Mouse (Mus musculus) CH12F3 (cell line): Measurements from ENCODE around the gene Gadd45a.
"Not testable (repeated sequence)": the region's sequence is repeated elsewhere in the genome, so short reads cannot be mapped to it uniquely, and the experiment has no call there.

Experiments used
- in situ Hi-C: fragments of 300-500 bp; cut with MboI; formaldehyde crosslinking; loops from 2 replicates; pipeline ENCODE4 v1.14.3; 2020; ENCODE audit warnings: low sequenced_read_pairs

Gadd45a gene

DNA sequence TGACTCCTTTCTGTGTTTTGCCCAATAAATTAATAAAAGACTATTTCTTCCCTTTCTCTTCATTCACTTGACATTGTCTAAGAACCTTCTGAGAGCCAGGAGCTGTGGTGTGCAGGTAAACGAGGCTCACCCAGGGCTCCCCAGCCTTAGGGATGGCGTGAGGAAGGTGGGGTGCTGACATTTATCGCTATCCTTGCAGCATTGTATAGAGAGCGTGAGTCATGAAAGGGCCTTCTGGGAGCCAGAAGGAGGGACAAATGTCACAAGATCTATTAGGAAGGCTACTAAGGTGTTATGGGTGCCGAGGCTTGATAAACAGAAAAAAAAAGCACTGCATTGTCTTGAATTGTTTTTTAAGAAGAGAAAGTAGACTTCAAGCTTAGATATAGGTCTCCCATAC, 15.9 kb downstream of the Gadd45a start:
- in situ Hi-C loops, result no loop called here

DNA sequence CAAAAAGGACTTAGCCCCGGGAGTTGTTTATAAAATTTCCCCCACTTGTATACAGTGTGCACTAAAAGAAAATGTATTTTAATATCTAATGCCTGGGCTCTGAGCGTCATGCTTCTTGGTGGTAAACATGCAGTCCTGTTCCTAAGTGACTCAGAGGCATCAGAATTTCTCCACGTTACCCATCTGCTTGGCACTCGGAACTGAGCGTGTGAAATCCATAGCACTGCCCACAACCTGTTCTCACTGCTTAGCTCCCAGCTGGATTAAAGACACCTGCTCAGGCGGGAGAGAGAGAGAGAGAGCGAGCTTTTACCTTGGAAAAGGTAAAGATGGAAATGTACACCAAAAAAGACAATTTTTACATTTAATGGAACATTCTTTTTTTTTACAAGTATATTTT, 18.3 kb downstream of the Gadd45a start:
- in situ Hi-C loops, result not testable (repeated sequence)

DNA sequence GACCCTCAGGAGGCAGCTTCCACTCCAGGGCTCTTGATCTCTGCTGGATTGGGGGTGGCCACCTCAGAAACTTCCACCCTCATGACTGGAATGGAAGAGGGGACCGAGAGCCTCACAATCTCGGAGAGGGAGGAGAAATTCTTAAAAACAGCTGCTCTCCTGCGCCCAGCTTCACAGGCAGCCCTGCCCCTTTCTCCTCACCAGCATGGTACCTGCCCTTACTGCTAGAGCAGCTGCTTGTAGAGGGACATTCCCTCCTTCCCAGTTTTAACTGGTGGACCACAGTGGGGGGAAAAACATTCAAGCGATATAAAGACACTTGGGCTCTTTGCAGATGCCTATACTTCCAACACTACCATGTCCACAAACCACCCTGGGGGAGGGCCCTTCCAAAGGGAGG, 18.9 kb downstream of the Gadd45a start:
- in situ Hi-C loops, result no loop called here

DNA sequence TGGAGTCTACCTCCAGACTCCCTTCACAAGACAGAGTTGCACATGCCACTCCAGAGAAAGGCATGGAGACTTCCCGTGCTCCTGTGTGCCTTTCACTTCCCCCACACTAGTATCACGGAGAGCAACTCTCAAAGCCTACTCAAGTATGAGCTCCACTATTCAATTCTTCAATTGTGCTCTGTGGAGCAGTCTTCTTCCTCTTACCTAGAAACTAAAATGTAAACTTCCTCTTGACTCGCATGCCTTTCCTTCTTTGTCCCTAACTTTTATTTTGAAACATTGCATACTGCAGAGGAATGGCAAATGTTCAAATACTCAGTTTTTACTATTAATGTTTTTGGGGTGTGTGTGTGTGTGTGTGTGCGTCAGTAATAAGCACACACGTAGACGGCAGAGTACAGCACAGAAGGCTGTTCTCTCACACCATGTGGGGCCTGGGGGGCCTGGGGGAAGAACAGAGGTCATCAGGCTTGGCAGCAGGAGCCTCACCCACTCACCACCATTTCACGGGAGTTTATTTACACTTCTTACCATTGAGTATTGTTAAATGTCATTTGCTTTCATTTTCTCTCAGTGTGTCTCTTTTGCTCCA, 20.6 kb downstream of the Gadd45a start:
- in situ Hi-C loops, result no loop called here

DNA sequence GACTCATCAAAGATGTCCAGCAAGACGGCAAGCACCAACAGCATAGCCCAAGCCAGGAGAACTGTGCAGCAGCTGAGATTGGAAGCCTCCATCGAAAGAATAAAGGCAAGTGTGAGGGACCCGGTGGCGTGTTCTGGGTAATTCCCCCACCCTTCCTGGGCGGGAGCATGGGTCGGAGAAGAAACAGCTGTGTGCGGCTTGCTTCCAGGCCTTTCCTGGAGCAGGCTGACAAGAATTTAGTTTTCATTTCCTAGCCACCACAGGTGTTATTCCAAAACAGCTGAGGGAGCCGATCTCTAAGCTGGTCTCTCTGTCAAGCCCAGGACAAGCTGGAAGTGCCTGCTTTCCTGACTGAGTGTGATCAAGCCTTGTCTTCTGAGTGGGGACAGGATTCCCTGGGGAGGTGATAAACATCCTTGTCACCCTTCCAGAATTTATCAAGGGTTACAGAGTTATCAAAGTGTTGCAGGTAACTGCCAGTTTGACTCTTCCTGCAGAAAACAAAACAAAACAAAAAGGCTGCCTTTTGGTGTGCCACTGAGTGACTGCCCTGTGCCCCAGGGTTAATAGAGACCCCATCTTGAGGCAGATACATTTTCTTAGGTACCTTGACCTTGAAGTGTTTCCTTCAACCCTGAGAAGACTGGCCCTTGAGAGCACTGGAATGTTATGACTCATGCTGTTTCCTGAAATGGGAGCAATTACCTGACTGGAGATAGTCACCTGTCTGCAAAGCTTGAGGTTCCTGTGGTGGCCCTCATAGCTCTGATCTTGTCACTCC, 21.3 kb downstream of the Gadd45a start:
- in situ Hi-C loops, result no loop called here

DNA sequence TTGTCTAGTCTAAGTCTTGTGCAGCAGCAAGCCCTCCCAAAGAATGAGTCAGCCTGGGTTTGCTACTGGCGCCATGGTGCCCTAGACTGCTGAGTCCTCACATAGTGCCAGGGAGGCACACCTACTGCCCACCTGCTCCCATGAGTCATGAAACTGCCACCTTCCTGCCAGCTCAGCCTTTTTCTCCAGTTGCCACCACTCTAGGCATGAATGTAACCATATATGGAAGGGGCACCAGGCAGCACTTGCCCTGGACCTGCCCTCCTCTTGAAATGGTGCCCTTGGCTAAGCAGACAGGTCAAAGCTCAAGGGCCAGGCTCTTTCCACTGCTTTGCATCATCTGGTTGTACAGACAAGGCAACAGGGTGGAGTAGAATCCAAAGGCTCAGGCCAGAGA, 22.6 kb downstream of the Gadd45a start:
- in situ Hi-C loops, result no loop called here

DNA sequence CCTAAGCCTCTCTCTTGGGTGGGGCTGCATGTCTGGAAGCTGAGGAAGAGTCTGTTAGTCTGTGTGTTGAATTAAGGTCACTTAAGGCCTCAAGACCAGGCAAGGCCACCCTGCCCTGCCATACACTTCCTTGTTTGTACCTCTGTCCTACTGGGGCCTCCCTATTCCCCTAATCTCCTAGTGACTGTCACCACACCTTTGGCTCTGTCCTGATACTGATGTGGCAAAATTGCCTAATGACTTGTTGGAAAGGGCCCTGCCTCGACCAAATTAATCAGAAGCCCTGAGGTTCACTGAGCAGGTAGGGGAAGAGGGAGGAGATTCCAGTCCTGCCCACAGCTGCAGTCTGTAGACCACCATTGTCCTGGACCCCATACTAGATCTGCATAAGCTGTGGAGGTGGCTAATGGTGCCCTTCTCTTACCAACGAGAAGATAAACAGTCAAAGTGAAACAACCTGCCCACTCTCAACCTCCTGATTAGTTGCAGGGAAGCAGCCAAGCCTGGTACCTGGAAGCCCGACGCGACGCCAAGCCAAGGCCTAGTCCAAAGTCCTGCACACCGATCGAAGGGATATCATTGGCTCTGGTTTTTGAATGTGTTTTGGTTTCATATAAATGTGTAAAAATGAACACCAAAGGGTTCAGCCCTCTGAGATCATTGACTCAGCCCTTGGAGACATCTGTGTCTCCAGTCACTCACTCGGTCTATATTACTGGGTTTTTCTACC, 23.1 kb downstream of the Gadd45a start:
- in situ Hi-C loops, result no loop called here

DNA sequence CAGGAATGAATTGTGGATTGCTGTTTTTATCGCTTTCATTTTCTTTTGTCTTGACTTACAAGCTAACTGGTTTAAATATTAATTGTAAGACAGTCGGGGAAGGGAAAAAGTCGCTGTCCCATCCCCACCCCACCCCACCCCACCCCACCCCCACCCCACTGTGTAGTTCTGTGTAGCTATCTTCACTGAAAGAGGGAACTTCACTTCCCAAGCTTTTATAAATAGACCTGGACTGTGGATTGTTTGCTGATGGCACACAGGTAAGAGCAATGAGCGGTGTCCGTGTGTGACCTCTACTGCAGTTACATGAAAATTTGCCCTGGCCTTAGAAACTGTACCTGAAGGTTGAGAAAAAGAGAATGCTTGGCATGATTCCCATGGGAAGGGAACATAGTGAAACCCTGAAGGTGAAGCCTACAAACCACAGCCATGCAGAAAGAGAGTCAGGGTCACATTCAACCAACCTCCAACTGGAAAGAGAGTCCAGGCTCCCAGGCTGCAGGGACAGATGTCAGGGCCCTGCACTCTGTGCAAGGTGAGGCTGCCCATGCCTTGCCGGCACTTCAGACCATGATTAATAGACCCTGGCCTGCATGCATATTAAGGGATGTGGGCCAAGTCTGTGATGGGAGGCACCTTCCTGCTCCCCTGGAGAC, 23.8 kb downstream of the Gadd45a start:
- in situ Hi-C loops, result no loop called here

DNA sequence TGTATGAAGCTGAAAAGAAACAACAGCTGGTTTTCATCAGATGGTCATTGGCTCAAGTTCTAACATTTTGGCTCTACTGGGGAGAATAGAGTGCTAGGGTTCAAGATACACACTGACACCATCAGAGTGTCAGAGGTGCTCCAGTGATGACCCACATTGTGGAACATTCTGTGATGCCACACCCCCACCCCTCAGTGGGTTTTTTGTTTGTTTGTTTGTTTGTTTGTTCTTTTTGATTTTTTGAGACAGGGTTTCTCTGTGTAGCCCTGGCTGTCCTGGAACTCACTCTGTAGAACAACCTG, 26.1 kb downstream of the Gadd45a start:
- in situ Hi-C loops, result no loop called here

DNA sequence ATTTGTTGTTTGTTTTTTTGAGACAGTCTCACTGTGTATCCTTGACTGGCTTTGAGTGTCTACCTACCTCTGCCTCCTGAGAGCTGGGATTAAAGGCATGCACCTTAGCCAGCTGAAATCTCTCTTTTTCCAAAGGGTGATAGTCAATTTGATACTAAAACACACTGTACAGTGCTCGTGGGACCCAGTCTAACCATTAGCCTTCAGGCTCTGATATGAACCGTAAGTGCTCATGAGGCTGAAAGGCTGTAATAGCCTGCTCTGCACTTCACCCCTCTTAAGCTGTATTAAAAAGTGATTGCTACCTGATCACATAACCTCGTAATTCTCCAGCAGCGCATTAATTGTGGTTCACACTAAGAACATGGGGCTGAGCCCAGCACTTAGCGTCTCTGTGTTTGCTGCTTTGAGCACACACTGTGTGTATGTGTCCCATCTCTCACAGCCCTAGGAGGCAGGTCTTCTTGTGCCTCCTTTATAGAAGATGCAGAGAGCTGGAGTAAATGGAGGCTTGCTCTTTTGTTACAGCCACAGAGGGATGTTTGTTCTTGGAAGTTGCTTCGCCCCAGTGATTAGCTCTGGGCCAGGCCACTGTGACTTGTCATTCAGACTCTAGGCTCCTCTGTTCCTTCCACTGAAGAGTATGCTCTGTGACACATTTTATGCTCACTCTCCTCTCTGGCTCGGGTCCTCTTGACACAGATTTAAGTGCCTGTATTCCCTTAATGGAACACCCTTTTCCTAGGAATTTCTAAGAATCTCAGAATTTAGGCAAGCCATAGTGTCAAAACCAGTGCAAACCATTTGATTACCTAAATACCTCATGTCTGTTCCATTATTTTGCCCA, 26.7 kb downstream of the Gadd45a start:
- in situ Hi-C loops, result no loop called here

DNA sequence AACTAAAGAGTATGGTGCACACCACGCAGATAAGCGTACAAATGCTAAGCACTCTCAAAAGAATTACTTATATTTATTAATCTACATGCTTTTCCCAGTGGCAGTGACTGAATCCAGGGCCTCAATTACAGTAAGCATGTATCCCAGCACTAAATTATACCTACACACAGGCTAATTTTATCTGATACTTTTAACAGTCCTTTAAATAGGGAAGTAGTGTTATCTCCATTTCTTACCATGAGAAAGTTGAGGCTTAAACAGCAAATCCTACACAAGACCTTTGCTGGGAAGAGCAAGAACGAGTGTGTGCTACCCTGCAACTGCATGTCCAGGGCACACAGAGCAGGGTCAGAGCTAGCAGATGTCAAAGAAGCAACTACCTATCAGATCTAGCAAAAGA, 27.4 kb downstream of the Gadd45a start:
- in situ Hi-C loops, result no loop called here

DNA sequence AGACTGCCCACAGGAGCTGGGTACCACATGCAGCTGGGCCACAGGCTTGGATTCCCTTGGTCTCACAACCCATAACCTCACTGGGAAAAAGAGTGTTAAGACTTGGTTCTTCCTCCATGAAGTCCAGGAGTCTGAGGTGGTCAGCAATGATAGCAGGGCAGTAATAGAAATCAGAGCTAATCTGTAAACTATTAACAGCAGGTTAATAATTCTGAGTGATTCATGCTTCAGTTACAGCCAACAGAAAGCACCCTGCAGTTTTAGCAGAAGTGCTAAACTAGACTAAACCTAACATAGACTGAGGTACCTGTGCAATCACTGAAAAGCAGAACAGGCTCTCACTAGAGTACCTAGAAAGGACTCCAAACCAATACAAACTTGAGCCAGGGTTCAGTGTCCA, 37.5 kb downstream of the Gadd45a start:
- in situ Hi-C loops, result no loop called here

DNA sequence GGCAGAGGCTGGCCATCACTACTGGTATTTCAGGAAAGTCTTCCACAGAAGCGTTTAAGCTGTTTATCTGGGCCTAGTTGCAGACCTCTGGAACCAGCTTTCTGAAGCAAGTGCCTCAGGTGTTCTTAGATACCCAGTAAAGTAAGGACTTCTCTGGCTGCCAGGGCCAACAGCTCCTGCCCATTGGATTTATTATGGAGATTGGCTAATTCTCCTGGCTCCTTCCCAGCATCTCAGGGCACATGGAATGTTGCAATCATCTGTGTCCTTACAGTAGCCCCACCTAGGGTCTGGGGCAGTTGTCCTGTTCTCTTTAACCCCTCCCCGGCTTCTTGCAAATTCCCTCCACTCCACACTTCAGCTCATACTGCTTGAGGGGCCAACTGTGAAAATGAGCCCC, 38.6 kb downstream of the Gadd45a start:
- in situ Hi-C loops, result no loop called here

DNA sequence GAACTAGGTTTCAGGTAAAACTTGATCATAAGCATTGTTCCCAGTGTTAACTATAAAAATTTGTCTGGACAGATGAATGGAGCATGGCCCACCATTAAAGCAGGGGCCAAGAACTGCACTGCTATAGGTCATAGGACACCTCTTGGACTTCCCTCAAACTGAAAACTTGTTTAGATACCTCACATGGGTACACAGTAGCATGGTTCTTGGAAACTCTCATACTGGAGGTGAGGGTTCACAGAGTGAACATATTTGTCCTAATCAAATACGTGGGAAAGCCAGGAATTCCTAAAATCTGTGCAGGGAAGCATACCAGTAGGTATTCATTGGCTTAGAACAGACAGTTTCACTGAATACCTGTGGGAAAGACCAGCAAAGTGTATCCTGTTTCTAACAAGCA, 41.0 kb downstream of the Gadd45a start:
- in situ Hi-C loops, result no loop called here

DNA sequence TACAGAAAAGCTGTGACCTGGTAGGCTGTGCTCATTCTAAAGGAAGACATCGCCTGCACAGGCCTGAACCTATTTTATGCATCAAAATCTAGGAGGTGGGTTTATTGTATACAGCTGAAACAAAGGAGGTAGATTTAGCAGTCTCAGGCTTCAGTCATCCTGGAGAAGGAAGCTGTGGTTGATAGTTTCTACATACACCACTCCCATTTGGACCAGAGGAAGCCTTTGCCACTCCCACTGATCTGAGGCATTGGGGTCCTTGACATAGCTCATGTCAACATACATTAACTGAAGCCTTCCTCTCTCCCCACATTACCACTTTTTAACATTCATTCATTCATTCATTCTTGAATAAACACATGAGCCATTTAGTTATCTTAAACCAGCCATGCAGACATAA, 41.4 kb downstream of the Gadd45a start:
- in situ Hi-C loops, result no loop called here

DNA sequence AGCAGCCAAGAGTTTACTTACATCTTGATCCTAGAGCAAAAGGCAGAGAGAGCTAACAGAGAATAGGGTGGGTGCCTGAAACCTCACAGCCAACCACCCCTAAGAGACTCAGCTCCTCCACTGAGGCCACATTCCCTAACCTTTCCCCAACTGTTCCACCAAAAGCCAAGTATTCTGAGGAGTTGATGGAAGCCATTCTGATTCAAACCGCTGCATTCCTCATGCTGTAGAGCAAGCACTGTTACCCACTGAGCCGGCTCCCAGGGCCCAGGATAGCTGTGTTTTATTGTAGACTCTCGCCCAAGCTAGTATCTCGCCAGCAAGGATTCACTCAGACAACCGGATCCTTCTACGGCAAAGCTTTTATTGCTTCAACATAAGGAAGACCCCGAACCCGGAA, 42.3 kb downstream of the Gadd45a start:
- in situ Hi-C loops, result no loop called here

DNA sequence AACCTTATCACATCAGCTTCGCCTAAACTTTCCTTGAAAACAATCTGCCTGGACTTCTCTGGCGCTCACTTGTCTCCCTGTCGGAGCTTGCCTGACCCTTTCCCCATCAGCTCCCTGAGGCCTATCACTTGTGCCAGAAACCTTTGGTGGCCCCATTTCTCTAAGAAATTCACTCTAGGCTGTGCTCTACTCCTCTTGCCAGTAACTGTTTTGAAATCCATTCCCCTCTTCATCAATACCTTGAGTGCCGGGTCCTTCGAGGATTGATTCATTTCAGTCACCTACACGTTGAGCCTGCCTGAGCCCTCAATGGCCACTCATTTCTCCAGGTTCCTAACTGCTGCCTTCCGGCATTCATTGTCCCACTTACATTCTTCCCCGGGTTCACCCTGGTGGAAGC, 44.5 kb downstream of the Gadd45a start:
- in situ Hi-C loops, result no loop called here

DNA sequence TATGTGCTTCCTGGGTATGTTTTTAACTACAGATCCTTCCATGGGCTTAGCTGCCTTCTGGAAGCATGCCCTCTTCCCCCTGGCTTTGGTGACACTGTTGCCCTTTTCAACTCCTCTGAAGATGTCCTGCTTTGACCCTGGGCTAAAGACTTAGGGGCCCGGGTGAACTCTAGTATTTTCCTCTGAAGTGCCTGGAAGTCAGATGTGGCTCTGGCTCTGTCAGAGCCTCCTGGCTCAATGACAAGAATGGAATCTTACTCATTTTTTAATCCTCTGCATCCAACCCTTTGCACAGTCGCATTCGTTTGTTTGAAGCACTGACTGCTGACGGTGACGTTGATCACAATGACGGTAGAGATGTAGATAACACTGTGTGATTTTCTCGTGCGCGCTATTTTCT, 45.0 kb downstream of the Gadd45a start:
- in situ Hi-C loops, result no loop called here

DNA sequence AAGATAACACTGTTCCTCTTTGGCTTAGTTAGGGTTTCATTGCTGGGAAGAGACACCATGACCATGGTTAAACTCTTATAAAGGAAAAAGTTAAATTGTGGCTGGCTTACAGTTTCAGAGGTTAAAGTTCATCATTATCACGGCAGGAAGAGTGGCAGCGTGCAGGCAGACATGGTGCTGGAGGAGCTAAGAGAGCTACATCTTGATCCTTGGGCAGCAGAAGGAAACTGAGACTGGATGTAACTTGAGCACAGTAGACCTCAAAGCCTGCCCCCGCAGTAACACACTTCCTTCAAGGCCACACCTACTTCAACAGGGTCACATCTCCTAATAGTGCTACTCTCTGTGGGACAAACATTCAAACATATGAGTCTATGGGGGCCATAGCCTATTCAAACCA, 47.7 kb downstream of the Gadd45a start:
- in situ Hi-C loops, result no loop called here

DNA sequence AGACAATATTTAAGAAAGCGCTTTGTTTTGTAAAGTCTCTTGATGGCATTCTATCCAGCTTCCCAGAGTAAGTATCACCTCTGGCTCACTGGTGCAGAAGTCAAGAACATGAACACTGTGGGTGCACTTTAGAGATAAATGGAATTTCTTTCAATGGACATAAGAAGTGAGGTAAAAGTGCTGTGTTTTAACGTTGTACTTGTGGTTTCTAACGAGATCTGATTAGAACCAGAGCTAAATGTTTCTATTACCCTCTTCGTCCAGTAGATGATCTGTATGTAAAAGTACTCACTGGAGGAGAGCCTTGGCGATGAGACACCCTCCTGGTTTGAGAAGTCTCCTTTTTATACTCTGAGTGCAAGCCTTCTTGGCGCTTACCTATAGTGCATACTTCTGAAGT, 48.2 kb downstream of the Gadd45a start:
- in situ Hi-C loops, result no loop called here

DNA sequence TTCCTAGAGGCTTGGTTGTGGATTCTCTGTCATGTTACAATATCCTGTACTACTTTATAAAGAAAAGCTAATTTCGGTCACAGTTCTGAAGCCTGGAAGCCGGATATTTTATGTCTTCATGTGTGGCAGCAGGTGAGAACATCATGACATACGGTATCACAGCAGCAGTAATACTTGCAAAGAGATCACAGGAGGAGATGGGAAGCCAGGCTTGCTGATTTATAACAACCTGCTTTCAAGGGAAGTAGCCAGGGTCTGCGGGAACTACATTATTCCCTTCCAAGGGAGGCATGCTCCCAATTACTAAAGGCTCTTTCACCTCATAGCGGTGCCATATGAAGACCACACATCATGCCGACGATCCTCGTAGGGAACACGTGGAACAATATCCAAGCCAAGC, 48.9 kb downstream of the Gadd45a start:
- in situ Hi-C loops, result no loop called here
